Mouse (Mus musculus): ENCODE results near the gene Ccdc63. TPM values are rescaled to one million over a fixed set of nuclear protein-coding genes. Genes with fewer than 3 reads are reported as not detected.

Ccdc63 gene
- total RNA-seq, 2 experiments from 2014 or later = not detected

GRCm38 (mm10) chr5:122094439-122094838 lies 46.2 kb downstream of the Ccdc63 start:
- peak in 1 of 2 experiments; percentile 71 for DNase-seq

GRCm38 (mm10) chr5:122093734-122094133 lies 46.9 kb downstream of the Ccdc63 start:
- intact Hi-C loops (cut with DNase I) = loop anchor here (5.0 kb wide), 1 partner anchor 91 kb away; no protein-coding TSS in a partner anchor
- no peak for DNase-seq

More at GRCm38 (mm10) chr5:122094439-122094838, 46.2 kb downstream of the Ccdc63 start:
- intact Hi-C loops (cut with DNase I) = loop anchor here (5.0 kb wide), 1 partner anchor 92 kb away; no protein-coding TSS in a partner anchor

- DNase-seq = peak in 1 of 2 experiments; percentile 69
- intact Hi-C loops (cut with DNase I) = loop anchor here (5.0 kb wide), 1 partner anchor 90 kb away; no protein-coding TSS in a partner anchor
Measured at GRCm38 (mm10) chr5:122092794-122093193, 47.8 kb downstream of the Ccdc63 start.

GRCm38 (mm10) chr5:122091070-122091469 lies 49.6 kb downstream of the Ccdc63 start:
- DNase-seq = peak in 1 of 2 experiments; percentile 71
- intact Hi-C loops (cut with DNase I) = loop anchor here (5.0 kb wide), 1 partner anchor 89 kb away; no protein-coding TSS in a partner anchor

- no peak for DNase-seq
- intact Hi-C loops (cut with DNase I) = loop anchor here (2.0 to 5.0 kb wide), 5 partner anchors 39 to 217 kb away; partner anchors contain the start of gene Cux2
Measured at GRCm38 (mm10) chr5:122089664-122090063, 51.0 kb downstream of the Ccdc63 start.

GRCm38 (mm10) chr5:122088917-122089316 lies 51.7 kb downstream of the Ccdc63 start:
- intact Hi-C loops (cut with DNase I) = loop anchor here (2.0 to 5.0 kb wide), 4 partner anchors 38 to 216 kb away; partner anchors contain the start of gene Cux2
- DNase-seq = peak; percentile 86 to 93

- no peak for DNase-seq
- intact Hi-C loops (cut with DNase I) = loop anchor here (5.0 kb wide), 1 partner anchor 194 kb away; no protein-coding TSS in a partner anchor
Measured at GRCm38 (mm10) chr5:122086121-122086520, 54.5 kb downstream of the Ccdc63 start.

GRCm38 (mm10) chr5:122085291-122085690 lies 55.3 kb downstream of the Ccdc63 start:
- no peak for DNase-seq
- intact Hi-C loops (cut with DNase I) = loop anchor here (5.0 kb wide), 1 partner anchor 193 kb away; no protein-coding TSS in a partner anchor

GRCm38 (mm10) chr5:122084470-122084869 lies 56.2 kb downstream of the Ccdc63 start:
- no peak for DNase-seq
- intact Hi-C loops (cut with DNase I) = no loop called here

- intact Hi-C loops (cut with DNase I) = no loop called here
- no peak for DNase-seq
Measured at GRCm38 (mm10) chr5:122083282-122083681, 57.3 kb downstream of the Ccdc63 start.

GRCm38 (mm10) chr5:122081471-122081870 lies 59.2 kb downstream of the Ccdc63 start:
- intact Hi-C loops (cut with DNase I) = no loop called here
- DNase-seq = no peak

GRCm38 (mm10) chr5:122080930-122081329 lies 59.7 kb downstream of the Ccdc63 start:
- no peak for DNase-seq
- intact Hi-C loops (cut with DNase I) = no loop called here

- DNase-seq = no peak
- intact Hi-C loops (cut with DNase I) = no loop called here
Measured at GRCm38 (mm10) chr5:122079796-122080195, 60.8 kb downstream of the Ccdc63 start.

- intact Hi-C loops (cut with DNase I) = no loop called here
Measured at GRCm38 (mm10) chr5:122077244-122077643, 63.4 kb downstream of the Ccdc63 start.

GRCm38 (mm10) chr5:122075736-122076135 lies 64.9 kb downstream of the Ccdc63 start:
- DNase-seq = no peak
- intact Hi-C loops (cut with DNase I) = no loop called here

More at GRCm38 (mm10) chr5:122077244-122077643, 63.4 kb downstream of the Ccdc63 start:
- no peak for DNase-seq

- no peak for DNase-seq
- intact Hi-C loops (cut with DNase I) = no loop called here
Measured at GRCm38 (mm10) chr5:122071997-122072396, 68.6 kb downstream of the Ccdc63 start.

GRCm38 (mm10) chr5:122070963-122071800 lies 69.4 kb downstream of the Ccdc63 start:
- DNase-seq = peak; percentile 46 to 51
- intact Hi-C loops (cut with DNase I) = no loop called here

GRCm38 (mm10) chr5:122068563-122068962 lies 72.1 kb downstream of the Ccdc63 start:
- no peak for DNase-seq
- intact Hi-C loops (cut with DNase I) = no loop called here

- DNase-seq = no peak
- intact Hi-C loops (cut with DNase I) = no loop called here
Measured at GRCm38 (mm10) chr5:122063204-122063933, 77.3 kb downstream of the Ccdc63 start.

GRCm38 (mm10) chr5:122062479-122062878 lies 78.1 kb downstream of the Ccdc63 start:
- intact Hi-C loops (cut with DNase I) = no loop called here
- no peak for DNase-seq
